Mouse (Mus musculus) monocyte, adult 5-6 weeks (primary cell): Measurements from ENCODE around the gene Tmpo. TPM values are rescaled to one million over a fixed set of nuclear protein-coding genes. Genes with fewer than 3 reads are reported as not detected.
"Not testable (repeated sequence)": the region's sequence is repeated elsewhere in the genome, so short reads cannot be mapped to it uniquely, and the experiment has no call there.

Source experiments
- ATAC-seq: fragments of 153-309, 156-312 bp; replicated peaks from 2 replicates; pipeline ENCODE4 v1.8.0; 2017; ENCODE audit warnings: mild to moderate bottlenecking; ENCODE audit not compliant: low TSS enrichment, insufficient number of reproducible peaks, severe bottlenecking, poor library complexity, low FRiP score
- total RNA-seq: library from RNA; stranded (forward); fragments of 200-1000, 200-491, 200-594 nt; gene quantifications from 3 replicates; pipeline ENCODE4 v1.2.3, GENCODE M21; 2017

Tmpo gene
- total RNA-seq, 1 experiment from 2014 or later, result 305 TPM

DNA sequence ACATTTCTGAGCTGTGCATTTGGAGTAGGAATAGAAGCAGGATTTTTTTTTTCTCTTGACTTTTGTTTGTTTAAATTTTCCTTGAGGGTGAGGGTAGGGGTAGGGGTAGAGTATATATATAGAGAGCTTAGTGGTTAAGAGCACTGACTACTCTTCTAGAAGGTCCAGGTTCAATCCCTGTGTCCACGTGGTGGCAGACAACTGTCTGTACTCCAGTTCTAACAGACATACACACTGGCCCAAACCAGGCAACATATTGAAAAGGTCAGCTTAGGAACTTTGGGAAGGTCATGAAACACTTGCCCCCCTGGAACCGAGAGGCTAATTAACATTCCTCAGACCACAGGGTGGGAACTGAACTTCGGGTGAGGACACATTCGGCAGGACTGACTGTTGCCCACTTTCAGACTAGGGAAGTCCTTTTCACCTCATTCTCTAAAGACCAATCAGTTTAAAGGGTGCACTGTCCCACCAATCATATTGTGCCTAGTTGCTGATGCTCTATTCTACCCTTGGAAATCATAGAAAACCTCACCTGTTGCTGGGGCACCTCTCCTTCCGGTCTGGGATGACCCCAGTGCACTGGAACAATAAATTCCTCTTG, 7.7 kb upstream of the Tmpo start:
- no peak for ATAC-seq

DNA sequence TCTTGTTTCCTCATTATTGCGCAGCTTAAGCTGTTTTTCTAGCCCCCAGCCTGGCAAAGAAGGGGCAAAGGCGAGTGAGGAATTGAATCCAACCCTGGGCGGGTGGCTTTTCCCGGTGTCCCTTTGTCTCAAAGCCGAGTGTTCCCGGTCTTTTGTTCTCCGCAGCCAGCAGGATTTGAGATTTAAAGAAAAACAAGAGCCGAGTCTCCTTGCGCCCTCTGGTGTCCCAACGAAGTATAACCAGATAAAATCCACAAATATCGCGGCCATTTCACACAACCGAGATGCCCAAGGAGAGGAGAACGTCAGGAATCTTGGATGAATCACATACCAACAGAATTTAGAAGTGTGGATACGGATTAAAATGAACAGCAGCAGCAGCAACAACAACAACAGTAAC, 6.8 kb upstream of the Tmpo start:
- ATAC-seq, result peak; percentile 77

DNA sequence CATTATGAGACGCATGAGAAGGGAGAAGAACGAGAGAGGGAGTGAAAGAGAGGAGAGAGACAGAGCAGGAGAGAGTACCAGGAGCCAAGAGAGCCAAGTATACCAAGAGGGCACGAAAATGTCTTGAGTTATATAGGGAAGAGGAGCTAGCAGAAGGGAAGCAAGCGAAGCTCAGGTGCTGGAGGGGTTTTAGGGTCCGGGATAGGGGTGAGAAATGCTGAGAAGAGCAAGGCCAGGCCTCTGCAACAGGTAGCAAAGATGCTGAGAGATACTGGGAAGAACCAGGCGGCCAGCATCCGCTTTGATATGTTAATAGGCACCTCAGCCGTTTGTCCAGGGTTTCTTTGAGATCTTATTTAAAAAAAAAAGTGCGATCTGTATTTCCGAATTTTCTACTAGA, 6.2 kb upstream of the Tmpo start:
- ATAC-seq, result no peak

DNA sequence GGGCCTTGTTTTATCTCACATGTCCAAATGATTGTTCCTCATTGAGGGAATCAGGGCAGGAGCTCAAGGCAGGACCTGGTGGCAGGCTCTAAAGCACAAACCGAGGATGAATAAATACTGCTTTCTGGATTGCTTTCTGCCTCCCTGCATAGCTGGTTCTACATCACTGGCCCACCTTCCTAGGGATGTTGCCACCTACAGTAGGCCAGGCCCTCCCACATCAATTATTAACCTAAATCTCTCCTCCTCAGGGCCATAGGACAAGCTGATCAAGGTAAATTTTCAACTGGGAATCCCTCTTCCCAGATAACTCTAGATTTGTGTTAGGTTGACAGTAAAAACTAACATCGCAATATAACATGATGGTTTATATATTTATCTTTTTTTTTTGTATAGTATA, 4.6 kb upstream of the Tmpo start:
- ATAC-seq, result no peak

DNA sequence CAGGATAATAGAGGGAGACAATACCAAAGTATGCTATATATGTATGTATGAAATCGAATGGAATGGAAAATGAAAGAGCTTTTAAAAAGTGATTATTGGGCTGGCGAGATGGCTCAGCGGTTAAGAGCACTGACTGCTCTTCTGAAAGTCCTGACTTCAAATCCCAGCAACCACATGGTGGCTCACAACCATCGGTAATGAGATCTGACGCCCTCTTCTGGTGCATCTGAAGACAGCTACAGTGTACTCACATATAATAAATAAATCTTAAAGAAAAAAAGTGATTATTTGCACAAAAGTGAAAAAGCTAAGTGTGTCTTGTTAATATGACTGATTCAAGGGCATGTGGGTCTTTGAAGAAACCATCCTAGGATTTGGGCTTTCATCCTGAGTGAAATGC, 3.8 kb upstream of the Tmpo start:
- not testable (repeated sequence) for ATAC-seq

DNA sequence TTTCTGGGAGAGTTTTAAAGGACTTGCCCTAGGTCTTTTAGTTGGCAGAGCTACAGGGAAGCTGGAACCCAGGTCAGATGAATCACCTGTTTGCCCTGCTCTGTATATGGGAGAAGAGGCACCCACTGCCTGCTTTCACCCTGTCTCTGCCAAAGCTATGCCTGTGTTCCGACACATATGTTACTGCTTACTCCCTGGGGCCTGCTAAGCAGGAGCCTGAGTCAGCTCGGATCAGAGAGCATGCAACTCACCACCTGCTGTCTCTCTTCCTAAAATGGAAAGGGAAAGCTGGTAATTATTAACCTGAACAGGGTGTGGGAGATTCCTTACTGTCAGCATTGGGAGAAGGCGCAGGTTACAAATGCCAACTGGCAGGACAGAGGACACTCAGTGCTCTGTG, 2.2 kb upstream of the Tmpo start:
- no peak for ATAC-seq

DNA sequence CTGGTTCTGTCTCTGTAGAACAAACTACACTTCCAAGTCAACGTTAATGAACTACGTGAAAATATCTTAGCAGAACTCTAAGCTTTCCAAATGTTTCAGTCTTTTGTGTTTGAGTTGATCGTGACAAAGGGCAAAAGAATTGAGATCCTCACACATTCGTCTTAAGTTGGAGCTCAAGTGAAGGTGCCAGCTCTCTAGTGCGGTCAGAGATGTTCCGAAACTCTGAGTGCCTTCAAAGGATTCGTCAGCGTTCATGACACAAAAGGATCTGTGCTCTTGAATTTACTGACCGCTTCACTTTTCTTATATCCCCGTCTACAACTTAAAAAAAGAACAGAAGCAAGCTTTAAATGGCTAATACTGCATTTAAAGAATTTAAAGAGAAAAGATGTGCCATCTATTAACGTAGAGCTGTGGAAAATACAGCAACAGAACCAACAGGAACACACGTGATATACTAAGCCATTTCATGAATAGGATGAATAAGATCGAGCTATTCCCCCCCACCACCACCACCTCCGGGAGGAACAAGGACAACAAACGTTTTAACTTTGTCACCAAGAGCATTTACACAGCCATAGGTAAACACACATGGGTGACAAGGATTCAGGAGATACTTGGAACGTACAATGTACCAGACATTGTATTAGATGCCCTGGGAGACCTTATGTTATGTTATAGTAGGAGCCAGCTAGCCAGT, 1.3 kb upstream of the Tmpo start:
- no peak for ATAC-seq

DNA sequence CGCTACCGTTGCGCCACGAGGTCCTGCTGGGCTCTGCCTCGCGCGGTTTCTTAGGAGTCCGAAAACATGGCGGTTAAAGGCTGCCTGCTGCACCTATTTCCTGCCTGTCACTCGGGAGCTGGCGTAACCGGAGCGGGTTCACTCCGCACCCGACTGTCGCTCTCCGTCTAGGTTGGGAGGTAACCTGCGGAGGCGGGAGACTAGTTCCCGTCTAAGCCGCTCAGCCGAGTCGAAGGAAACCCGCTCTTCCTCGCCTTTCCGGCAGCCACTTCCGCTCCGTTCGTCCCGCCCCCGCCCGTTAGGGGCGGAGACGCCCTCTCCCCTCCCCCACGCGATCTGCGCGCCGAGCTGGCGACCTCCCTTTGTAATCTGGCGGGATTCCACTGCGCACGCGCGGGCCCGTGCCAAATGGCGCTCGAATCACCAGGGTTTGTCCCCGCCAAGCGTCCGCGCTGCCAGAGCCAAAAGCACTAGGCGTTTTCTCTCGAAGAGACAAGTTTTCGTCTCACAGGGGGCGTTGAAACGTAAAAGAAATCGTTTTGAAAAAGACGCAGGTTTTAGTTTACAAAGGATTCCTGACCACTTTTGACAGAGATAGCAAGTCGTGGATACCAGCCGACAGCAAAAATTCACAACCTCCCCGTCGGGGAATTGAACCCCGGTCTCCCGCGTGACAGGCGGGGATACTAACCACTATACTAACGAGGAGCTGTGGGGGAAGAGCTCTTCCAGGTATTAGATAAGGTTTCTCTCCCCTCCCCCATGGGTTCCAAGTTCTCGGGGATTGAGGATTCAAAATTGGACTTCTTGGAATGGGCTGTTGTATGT, 560 bp upstream of the Tmpo start:
- peak; percentile 91 for ATAC-seq

DNA sequence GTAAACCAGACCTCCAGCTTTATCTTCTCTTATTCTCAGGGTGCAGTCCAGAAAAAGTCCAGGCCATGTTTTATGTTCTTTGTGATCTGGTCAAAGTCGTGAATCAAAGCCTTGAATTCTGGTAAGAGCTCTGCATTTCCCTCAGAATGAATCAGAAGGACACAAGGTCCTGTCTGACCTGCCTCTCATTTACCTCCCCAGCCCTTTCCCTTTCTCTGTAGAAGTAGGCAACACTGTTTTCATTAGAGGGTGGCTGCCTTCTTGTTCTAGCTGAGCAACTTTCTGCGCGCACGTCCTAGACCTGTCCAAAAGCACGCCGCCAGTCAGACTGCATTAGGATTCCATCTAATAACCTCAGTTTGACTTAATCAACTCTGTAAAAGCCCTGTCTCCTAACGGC, 814 bp downstream of the Tmpo start:
- ATAC-seq, result no peak

DNA sequence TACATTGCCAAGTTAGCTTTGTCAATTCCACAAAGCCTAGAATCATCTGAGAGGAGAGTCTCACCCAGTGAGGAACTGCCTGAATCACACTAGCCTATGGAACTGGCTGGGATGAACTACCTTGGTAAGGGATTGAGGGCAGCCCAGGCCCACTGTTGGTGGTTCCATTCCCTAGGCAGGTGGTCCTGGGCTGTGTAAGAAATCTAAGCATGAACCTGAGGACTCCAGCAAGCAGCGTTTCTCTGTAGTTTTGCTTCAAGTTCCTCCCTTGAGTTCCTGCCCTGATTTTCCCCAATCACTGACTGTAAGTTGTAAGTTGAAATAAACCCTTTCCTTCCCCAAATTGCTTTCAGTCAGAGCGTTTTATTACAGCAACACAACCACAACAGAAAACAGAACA, 1.3 kb downstream of the Tmpo start:
- no peak for ATAC-seq

DNA sequence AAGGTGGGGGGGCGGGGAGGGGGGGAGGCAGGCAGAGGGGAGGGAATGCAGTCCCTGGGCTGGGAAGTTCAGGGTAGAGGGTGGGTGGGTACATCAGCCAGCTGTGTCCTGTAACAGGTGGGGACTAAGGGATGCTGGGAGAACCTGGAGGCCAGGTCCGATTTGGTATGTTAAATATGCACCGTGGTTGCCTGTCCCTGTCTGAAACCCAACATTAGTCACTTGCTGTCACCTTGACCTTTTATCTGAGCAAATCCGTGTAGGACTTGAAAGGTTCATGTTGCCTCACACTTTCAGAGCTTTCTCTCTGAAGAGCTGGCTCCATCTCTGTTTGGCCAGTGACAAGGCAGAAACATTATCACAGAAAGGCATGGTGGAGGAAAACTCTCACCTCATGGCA, 3.9 kb downstream of the Tmpo start:
- no peak for ATAC-seq

DNA sequence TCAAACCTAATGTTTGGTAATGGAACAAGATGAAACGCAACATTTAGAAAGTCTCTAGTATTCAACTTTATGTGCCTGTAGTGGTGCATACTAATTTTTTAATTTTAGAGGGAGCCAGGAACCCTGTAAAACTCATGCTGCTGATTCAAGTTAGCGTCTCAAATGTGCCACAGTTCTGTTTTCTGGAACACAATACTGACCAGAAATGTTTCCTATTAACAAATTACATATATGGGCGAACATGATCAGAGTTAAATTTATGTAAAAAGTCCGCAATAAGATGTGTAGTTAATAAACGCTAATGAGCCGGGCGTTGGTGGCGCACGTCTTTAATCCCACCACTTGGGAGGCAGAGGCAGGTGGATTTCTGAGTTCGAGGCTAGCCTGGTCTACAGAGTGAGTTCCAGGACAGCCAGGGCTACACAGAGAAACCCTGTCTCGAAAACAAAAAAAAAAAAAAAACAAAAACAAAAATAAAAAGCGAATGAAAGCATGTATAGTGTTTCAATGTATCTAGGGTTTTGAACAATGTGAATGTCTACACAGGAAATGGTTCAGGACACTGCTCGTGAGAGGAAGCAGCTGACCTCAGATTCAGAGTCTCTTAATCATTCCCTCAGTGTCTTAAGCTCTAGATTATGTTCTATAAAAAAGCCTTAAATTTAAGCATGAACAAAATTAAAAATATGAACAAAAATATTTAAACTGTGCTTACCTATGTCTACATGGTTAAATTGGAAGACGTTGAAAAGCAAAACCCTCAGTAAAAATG, 8.6 kb downstream of the Tmpo start:
- no peak for ATAC-seq

DNA sequence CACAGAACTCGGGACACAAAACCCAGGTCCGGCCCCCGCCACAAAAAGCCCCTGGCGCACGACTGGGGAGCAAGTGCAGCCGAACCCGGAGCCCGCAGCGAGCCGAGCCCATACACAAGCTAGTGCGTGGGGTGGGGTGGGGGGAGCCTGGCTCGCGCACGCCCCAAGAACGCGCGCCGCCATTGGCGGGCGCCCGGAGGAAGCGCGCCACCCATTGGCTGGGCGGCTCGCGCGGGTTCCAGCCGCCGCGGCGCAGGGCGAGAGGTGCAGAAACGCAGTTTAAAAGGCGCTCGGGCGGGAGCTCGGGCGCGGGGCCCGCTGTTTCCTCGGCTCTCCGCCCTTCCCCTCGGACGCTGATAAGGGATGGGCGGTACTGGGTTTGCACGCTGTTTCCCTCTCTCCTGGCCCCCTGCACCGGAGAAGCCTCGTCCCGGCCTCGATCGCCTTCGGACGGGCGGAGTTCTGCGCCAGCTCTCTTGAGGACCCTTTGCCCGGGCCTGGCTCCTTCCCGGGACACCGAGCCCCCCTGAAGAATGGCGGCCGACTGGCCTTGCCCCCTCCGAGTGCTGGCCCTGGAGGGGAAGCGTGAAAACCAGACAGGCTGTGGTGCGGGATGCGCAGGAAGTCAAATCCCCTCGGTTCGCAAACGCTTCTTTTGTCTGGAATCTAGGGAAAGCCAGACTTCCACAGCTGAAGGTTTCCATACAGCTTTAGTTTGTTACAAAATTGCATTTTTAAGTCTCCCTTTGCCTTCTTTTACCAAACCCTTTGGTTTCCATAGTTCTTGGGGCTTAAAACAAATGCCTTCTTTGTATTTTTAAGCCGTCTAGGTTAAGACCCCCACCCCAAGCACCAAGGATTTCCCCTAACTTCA, 9.4 kb downstream of the Tmpo start:
- peak; percentile 47 for ATAC-seq

DNA sequence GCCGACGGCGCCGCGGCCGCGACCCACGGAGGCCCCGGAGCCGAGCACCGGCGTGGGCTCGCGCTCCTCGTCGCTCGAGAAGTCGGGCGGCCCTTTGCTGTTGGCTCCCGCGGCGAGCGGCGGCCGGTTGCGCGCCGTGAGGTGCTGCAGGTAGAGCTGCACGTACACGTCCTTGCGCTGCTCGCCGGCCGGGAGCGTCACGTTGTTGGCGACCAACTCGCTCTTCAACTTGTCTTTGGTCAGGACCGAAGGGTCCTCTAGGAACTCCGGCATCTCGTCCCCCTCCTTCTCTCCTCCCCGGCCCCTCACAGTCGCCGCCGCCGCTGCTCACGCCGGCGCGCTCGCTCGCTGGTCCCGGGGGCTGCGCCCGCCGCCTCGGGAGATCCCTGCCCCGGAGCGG, 10.1 kb downstream of the Tmpo start:
- ATAC-seq, result no peak

DNA sequence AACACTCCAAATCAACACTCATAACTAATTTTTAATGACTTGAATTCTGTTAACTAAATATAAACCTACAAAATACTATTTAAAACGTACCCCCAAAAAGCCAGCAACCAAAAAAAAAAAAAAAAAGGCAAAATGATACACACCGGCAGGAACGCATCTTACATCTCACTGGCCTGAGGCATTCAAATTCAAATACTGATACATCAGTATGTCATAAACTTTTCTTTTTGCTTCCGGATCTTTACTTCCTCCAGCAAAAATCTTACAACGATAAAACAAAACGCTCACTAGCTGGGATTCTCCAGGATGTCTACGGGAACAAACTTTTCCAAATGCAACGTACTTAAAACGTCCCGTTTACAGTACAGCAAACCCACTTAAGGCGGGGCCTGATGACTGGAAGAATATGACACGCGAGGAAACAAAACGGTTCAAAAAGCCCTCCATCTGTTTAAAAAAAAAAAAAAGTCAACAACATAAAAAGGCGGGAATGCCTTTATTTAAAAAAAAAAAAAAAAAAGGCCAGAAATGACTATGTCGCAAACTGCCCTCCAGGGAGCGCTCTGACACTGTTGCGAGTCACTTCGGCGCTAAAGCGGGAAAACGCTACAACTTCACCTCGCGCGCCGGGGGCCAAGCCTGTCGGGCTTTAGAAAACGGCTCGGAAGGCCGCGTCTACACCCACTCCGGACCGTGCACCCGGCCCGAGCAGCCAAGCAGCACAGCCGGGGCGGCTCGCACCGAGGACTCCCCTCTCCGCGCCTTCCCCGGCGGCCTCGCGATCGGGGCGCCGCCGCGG, 10.8 kb downstream of the Tmpo start:
- ATAC-seq, result peak; percentile 84

DNA sequence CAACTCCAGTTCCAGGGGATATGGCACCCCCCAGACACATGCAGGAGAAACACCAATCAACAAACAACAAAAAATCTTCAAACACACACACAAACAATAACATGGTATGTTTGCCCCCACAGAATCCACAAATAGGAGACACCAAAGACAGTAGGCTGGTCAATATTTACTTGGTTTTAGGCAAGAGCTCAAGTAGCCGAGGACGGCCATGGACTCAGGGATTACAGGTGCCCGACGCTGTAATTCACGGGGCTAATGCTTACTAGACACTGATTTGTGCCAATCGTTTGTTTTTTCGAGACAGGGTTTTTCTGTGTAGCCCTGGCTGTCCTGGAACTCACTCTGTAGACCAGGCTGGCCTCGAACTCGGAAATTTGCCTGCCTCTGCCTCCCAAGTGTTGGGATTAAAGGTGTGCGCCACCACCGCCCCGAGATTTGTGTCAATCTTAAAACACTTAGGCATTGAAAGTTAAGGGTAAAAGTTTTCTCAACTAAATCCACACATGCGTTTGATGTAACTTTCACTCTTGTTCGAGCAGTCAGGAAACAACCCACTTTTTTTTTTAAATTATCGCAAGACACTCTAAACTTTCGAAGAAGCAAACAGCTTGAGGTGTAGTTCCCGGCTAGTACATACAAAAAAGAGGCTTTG, 11.6 kb downstream of the Tmpo start:
- no peak for ATAC-seq

DNA sequence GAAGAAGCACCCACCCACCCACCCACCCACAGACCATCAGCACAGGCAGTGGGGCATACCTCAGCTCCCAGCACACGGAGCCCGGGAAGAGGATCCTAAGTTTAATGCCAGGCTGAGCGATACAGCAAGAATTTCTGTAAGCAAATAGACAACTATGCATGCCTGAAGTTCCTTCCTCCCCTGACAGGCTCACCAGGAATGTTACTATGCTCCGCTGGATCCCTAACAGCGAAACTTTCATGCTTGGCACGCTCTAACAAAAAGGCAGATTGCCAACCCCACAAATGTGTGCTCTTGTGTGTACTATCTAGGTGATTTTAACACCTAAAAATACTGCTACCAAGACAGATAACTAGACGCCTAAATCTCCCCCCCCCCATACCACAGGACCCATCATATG, 13.8 kb downstream of the Tmpo start:
- ATAC-seq, result no peak
